Mouse (Mus musculus): ENCODE measurements around the gene Fam213a. TPM values are rescaled to one million over a fixed set of nuclear protein-coding genes. Genes with fewer than 3 reads are reported as not detected.
A peak's percentile ranks its signal among the peaks of the same experiment; 100 is the strongest.

Gene Fam213a
- polyA plus RNA-seq, 1 experiment from 2014 or later = 50.5 TPM

DNA sequence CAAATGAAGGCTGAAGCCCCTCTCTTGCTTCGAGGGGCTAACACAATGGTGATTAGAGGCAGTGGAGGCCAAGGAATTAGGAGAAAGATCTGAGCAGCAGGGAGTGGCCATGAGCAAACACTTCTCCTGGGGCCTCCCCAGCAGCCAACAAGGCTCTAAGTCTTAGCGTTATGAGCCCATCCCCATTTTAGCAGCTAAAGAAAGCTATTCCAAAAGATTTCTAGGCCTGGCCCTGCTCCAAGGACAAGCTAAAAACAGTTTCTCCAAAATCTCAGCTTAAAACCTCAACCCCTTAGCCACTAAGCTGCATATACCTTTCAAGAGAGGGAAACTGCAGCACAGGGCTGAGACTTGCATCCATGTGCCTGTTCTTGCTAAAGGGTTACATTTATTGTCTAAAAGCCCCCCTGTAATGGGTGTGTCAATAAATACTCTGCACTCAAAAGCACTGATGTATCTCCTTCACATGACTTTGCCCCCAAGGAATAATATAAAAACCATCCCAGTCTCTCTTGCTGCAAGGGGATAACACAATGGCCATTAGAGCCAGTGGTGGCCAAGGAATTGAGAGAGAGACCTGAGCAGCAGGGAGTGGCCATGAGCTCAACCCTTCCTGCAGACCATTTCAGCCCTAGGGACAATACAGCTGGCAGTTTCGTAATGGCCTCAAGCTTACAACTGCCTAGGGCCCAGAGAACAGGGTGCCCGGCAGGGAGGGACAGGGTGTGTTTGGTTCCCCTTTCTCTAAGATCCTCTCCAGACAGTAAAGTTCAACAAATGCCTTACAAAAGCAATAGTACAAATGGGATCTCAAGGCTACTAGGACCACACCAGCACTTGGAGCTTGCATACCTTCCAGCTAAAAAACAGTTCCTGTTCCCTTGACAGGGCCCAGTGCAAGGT, 55.3 kb downstream of the Fam213a start:
- peak overlapping the region; percentile 21; the same call in 1 of the 2 replicates for H3K4me2 ChIP-seq
- H3K36me3 ChIP-seq (replicated peaks) = no peaks in the 10 kb centered on the region
- no peak overlapping the region; the same call in 1 of the 2 replicates for H3K9ac ChIP-seq
- H3K27ac ChIP-seq = peak overlapping the region; percentile 99
- no peaks in the 10 kb centered on the region for H3K9me3 ChIP-seq
- no peak for ATAC-seq (ENCODE audit: low FRiP score)
- no peak overlapping the region for H3K4me3 ChIP-seq (replicated peaks)
- WGBS = 13% methylated on average over 4 of the region's 4 CpGs
- H3K27me3 ChIP-seq = no peaks in the 10 kb centered on the region
- H3K4me1 ChIP-seq = peaks cover 89% of the 10 kb centered on the region

DNA sequence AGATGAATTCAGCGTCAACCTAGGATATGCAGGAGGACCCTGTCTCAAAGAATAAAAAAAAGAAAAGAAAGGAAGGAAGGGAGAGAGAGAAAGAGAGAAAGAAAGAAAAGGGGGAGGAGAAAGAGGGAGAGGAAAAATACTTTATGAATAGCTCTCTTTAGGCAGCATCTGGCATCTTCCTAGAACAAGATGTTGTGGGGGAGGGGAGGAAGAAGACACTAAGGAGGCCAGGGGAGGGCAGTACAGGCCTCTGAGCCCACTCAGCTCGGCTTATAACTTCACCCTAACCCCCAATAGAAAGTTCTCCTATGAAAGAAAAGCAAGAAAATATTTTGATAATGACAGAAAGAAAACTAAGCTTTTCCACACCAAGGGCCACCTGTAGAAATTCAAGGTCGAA, 56.0 kb downstream of the Fam213a start:
- Histone ChIP-seq H3K27me3 (no peaks in the 10 kb centered on the region), H3K27ac (peak overlapping the region; percentile 99), H3K36me3 (replicated peaks) (no peaks in the 10 kb centered on the region), H3K4me3 (replicated peaks) (no peak overlapping the region), H3K9ac (no peak overlapping the region), H3K4me1 (peaks cover 89% of the 10 kb centered on the region), H3K4me2 (peak overlapping the region; percentile 21; the same call in 1 of the 2 replicates), H3K9me3 (no peaks in the 10 kb centered on the region)
- ATAC-seq (ENCODE audit: low FRiP score) = no peak
- WGBS = 25% methylated on average over 3 of the region's 3 CpGs

DNA sequence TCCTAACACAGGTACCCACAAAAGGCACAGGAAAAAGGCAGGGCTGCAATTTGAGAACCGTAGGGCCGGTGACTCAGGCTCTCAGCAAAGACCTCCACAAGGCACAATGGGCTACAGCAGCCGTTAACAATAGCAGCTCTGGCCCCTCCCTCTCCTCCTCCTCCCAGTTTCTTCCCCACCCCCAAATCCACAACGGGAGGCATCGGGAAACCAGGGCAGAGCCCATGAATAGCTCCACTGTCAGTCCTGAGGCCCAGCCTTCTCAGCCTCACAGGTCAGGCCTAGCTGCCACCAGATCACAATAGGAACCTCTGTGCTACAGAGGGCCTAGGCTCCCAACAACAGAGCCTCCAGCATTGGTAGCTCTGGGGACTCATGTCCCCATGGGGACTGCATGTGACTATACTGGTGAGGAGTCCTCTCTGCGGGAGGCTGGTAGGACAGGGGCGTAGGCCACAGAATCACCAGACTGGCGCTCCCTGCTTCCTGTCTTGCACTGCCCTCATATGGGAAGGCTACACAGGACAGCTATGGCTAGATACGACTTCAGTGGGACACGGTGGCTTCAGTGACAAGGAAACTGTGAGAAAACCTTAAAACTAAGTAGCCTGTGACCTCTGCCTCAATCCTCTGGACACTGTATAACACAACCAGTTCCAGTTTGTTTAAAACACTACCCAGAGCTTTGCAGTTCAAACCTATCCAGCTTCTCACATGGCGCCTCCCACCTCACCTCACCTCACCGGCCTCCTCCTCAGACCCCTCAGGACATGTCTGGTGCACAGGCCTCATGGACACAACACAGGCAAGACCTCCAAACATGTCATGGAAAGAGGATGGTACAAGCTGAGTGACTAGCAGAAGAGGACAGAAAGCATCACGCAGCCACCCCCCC, 57.1 kb downstream of the Fam213a start:
- peak overlapping the region; percentile 51 for H3K9ac ChIP-seq
- H3K4me3 ChIP-seq (replicated peaks) = peak overlapping the region; percentile 2; the same call in 1 of the 2 replicates
- 17% methylated on average over 13 of the region's 13 CpGs for WGBS
- H3K9me3 ChIP-seq = no peaks in the 10 kb centered on the region
- peak overlapping the region; percentile 48 for H3K4me2 ChIP-seq
- H3K27ac ChIP-seq = peak overlapping the region; percentile 99
- no peaks in the 10 kb centered on the region for H3K36me3 ChIP-seq (replicated peaks)
- H3K27me3 ChIP-seq = no peaks in the 10 kb centered on the region
- ATAC-seq (ENCODE audit: low FRiP score) = peak; percentile 88
- peaks cover 86% of the 10 kb centered on the region for H3K4me1 ChIP-seq

DNA sequence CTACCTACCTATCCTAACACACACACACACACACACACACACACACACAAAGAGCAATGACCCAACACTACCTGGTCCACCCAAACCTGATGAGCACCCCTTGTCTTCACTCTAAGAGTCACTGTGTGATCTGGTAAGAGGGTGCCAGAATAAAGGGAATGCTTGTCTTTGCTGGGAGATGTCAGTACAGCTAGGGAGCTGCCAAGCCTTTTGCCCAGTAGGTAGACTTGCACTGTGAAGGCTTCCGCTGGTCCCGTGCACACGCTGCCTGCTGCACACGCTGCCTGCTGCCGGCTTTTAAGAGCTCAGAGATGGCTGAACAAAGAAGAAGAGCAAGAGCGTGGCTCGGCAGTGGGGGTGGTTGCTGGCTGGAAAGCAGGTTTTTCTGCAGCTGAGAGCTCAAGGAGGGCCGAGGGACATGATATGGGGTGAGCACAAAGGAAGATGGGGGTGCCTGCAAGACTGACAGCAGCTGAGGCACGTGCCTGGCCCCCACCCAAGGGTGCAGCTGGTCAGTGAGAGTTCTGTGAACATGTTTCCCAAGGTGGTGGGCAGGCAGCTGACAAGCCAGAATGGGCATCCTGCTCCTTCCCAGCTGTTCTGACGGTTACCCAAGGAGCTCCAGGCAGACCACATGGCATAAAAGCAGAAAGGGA, 57.9 kb downstream of the Fam213a start:
- Histone ChIP-seq H3K9me3 (no peaks in the 10 kb centered on the region), H3K27me3 (no peaks in the 10 kb centered on the region), H3K4me2 (peak overlapping the region; percentile 48), H3K27ac (peak overlapping the region; percentile 99), H3K4me1 (peaks cover 89% of the 10 kb centered on the region), H3K4me3 (replicated peaks) (0 out of 2 replicates have a peak overlapping the region, but pooled peaks have one; percentile 11), H3K36me3 (replicated peaks) (no peaks in the 10 kb centered on the region), H3K9ac (peak overlapping the region; percentile 51)
- ATAC-seq (ENCODE audit: low FRiP score) = peak; percentile 57
- WGBS = under 1% methylated on average over 10 of the region's 10 CpGs

DNA sequence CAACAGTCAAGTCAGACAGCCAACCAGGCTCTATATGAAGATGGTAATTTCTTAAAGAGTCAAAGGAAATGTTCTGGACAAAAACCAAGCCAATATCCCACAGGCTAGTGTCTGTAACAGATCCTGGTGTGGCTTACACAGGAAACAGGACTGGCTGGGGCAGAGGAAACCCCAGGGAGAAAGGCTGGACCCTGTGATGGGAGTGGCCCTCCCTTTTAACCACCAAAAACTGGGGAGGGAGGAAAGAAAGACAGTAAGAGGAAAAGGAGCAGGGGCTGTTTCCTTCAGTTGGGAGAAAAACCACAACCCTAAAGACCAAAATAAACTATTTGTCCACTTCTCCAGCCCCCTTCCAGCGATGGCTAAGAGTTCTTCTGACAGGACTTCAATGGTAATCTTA, 58.4 kb downstream of the Fam213a start:
- no peak overlapping the region for H3K4me3 ChIP-seq (replicated peaks)
- H3K4me1 ChIP-seq = peaks cover 90% of the 10 kb centered on the region
- no peaks in the 10 kb centered on the region for H3K9me3 ChIP-seq
- H3K27ac ChIP-seq = peak overlapping the region; percentile 99
- no peak for ATAC-seq (ENCODE audit: low FRiP score)
- H3K4me2 ChIP-seq = peak overlapping the region; percentile 48
- WGBS = 53% methylated on average over 1 of the region's 1 CpGs
- H3K36me3 ChIP-seq (replicated peaks) = no peaks in the 10 kb centered on the region
- peak overlapping the region; percentile 51 for H3K9ac ChIP-seq
- H3K27me3 ChIP-seq = no peaks in the 10 kb centered on the region

DNA sequence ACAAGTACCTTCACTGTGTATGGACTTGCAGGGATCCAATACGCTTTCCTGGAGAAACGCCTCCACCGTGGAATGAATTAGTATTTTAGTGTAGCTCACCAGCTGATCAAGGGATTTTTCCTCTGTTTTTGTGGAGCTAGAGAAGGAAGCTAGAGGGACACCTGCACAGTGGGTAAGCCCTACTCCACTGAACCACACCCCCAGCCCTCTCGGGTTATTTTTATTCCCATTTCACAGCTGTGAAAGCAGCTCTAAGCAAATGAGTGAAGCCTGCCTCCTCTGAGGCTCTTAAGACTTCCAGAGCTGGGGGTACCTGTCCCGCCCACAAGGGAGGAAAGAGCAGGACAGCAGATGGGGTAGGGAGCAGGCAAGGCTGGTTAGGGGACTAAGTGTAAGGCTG, 60.2 kb downstream of the Fam213a start:
- Histone ChIP-seq H3K4me3 (replicated peaks) (no peak overlapping the region), H3K9ac (no peak overlapping the region), H3K27ac (peak overlapping the region; percentile 9; the same call in 1 of the 2 replicates), H3K4me1 (peaks cover 90% of the 10 kb centered on the region), H3K9me3 (no peaks in the 10 kb centered on the region), H3K4me2 (no peak overlapping the region), H3K27me3 (no peaks in the 10 kb centered on the region), H3K36me3 (replicated peaks) (no peaks in the 10 kb centered on the region)
- ATAC-seq (ENCODE audit: low FRiP score) = no peak
- 76% methylated on average over 5 of the region's 5 CpGs for WGBS

DNA sequence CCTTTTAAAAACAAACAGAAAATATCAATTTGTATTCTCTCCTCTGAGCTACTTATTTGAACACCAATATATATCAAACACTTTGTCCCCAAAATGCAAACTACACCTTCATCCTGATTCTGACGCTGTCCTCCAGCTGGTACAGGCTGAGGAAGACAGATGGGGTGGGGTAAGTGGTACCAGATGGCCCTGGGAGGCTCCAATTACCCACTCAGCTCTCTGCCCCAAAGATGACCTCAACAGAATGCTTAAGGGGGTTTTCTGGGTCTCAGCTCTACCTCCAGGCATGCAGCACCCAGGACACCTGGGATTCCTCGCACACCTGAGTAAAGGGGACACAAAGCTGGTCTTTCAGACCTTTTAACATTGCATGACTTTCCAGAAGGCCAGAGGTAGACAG, 60.9 kb downstream of the Fam213a start:
- Histone ChIP-seq H3K4me1 (peaks cover 83% of the 10 kb centered on the region), H3K27ac (0 out of 2 replicates have a peak overlapping the region, but pooled peaks have one; percentile 9), H3K9ac (no peak overlapping the region), H3K36me3 (replicated peaks) (no peaks in the 10 kb centered on the region), H3K4me3 (replicated peaks) (no peak overlapping the region), H3K4me2 (no peak overlapping the region), H3K9me3 (no peaks in the 10 kb centered on the region), H3K27me3 (no peaks in the 10 kb centered on the region)
- WGBS = 65% methylated on average over 2 of the region's 2 CpGs
- ATAC-seq (ENCODE audit: low FRiP score) = no peak

DNA sequence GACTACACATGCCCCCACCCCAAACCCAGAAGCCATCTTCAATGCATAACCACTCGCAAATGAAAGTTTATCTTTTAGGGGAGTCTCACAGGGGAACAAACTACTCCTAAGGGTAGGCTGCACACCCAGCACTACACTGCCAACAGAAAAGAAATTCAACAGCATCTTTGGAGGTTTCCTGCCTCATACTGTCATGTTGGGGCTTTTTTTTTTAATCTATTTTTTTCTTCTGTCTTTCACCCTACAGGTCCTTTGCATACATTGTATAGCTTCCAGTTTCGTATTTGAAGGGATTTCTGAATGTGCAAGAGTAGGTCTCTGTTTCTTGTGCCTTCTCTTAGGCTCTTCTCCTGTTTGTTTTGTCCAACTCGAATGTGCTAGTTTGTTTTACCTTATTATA, 61.3 kb downstream of the Fam213a start:
- H3K27me3 ChIP-seq = no peaks in the 10 kb centered on the region
- H3K4me1 ChIP-seq = peaks cover 79% of the 10 kb centered on the region
- H3K36me3 ChIP-seq (replicated peaks) = 0 out of 2 replicates have a peak, but pooled peaks cover 3% of the 10 kb centered on the region
- 0 out of 2 replicates have a peak overlapping the region, but pooled peaks have one; percentile 13 for H3K27ac ChIP-seq
- ATAC-seq (ENCODE audit: low FRiP score) = no peak
- H3K9me3 ChIP-seq = no peaks in the 10 kb centered on the region
- 77% methylated on average over 3 of the region's 3 CpGs for WGBS
- H3K4me2 ChIP-seq = no peak overlapping the region
- no peak overlapping the region for H3K9ac ChIP-seq
- H3K4me3 ChIP-seq (replicated peaks) = no peak overlapping the region

DNA sequence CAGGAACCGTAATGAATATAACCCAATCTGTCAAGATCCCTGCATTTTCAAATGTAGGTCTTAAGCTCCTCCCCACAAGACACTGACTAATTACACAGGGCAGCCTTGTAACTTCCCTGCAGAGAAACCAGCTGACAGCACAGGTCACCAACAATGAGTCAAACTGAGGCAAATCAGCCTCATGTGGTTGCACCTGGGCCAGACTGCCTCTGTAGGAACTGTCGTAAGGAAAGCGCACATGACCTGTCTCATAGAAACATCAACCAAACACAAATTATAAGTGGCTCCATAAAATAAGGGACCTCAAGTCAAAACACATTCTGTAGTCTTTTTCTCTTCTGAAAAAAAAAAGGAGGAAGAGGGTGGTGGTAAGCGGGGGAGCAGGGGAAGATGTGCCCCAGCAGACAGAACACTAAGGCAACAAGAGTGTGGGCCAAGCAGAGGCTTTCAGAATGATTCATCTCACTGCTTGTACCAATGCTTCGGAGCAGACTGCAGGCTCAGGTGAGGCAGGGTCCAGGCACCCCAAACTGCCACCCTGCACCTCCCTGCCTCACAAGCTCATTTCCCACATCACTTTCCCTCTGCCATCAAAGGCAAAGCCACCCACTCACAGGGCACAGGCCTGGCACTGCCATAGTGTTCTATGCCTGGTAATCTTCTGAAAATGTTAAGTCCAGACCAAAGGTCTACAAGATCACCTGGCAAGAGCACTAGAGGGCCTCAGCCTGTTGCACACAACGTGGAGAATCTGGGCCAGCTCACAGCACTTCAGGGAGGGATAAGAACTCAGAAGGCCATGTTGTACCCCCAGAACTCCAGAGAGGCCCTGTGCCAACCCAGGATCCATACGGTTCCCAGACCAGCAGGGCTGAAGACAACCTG, 63.6 kb downstream of the Fam213a start:
- Histone ChIP-seq H3K9ac (no peak overlapping the region), H3K4me1 (peaks cover 56% of the 10 kb centered on the region)

DNA sequence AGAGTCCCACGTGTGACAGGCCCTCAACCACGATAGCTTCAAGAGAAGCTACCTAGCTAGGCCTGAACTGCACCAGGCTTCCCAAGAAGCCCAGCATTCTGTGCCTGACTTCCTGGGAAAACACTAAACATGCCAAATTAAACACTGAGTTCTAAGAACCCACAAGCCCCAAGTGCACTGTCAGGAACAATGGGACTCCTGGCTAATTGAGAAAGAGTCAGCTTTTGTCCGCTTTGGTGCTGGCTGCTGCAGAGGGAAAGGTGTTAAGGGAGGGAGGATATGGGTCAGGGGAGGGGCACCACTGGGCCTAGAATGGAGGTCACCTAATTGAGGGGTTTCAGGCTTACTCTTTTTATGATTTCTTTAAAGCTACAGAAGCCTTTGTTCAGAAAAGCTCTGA, 64.5 kb downstream of the Fam213a start:
- ATAC-seq (ENCODE audit: low FRiP score) = no peak; the same call in 1 of the 2 replicates
- Histone ChIP-seq H3K4me2 (no peak overlapping the region), H3K27ac (peak overlapping the region; percentile 68), H3K9ac (no peak overlapping the region), H3K4me1 (peaks cover 47% of the 10 kb centered on the region), H3K4me3 (replicated peaks) (no peak overlapping the region), H3K36me3 (replicated peaks) (peaks cover 7% of the 10 kb centered on the region), H3K27me3 (no peaks in the 10 kb centered on the region), H3K9me3 (peaks cover 2% of the 10 kb centered on the region; the same call in 1 of the 2 replicates)
- WGBS = 37% methylated on average over 3 of the region's 3 CpGs

More for the DNA sequence above, 63.6 kb downstream of the Fam213a start:
- Histone ChIP-seq H3K4me3 (replicated peaks) (no peak overlapping the region), H3K27me3 (no peaks in the 10 kb centered on the region), H3K36me3 (replicated peaks) (peaks cover 7% of the 10 kb centered on the region), H3K4me2 (no peak overlapping the region), H3K27ac (0 out of 2 replicates have a peak overlapping the region, but pooled peaks have one; percentile 19), H3K9me3 (no peaks in the 10 kb centered on the region)
- ATAC-seq (ENCODE audit: low FRiP score) = no peak
- 70% methylated on average over 7 of the region's 7 CpGs for WGBS

DNA sequence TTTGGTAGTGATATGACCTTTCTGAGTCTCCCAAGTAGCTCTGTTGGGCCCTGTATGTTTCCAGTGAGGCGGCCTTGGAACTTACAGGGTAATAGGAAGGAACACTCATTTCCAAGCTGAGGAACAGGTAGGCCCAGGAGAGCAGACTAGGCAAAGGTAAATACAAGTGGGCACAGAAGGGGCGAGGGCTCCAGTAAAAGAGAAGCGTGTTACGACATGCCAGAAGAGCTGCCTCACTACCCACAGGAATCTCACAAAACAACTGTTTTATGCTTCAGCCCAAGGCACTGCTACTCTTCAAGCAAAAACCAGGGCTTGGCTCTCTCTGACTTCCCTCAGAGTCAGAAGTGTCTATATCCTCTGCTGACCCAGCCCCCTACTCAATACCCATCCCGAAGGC, 65.1 kb downstream of the Fam213a start:
- H3K4me3 ChIP-seq (replicated peaks) = no peak overlapping the region
- no peaks in the 10 kb centered on the region for H3K27me3 ChIP-seq
- peak overlapping the region; percentile 68; the same call in 1 of the 2 replicates for H3K27ac ChIP-seq
- ATAC-seq (ENCODE audit: low FRiP score) = no peak
- peaks cover 7% of the 10 kb centered on the region for H3K36me3 ChIP-seq (replicated peaks)
- H3K4me2 ChIP-seq = no peak overlapping the region
- H3K9me3 ChIP-seq = peaks cover 2% of the 10 kb centered on the region; the same call in 1 of the 2 replicates
- WGBS = 93% methylated on average over 5 of the region's 5 CpGs
- no peak overlapping the region for H3K9ac ChIP-seq
- H3K4me1 ChIP-seq = peaks cover 42% of the 10 kb centered on the region

Measured in forebrain, embryonic 12.5 days (tissue).